Mouse (Mus musculus): Measurements from ENCODE around the gene BC107364. TPM values are rescaled to one million over a fixed set of nuclear protein-coding genes. Genes with fewer than 3 reads are reported as not detected.

The BC107364 gene
- total and polyA plus RNA-seq, 3 experiments = 0.17 TPM; not detected in 2

GRCm38 (mm10) chr3:96401832-96402501 is 50.1 kb downstream of the BC107364 start:
- Histone ChIP-seq H3K27ac (ENCODE audit: control insufficient read depth, low read depth, low read length) (0 out of 2 replicates have a peak overlapping the region, but pooled peaks have one; percentile 5), H3K79me2 (ENCODE audit: control insufficient read depth, insufficient read depth, low read length, poor library complexity) (no peaks in the 10 kb centered on the region), H3K9ac (ENCODE audit: control insufficient read depth, low read depth, low read length, poor library complexity, severe bottlenecking) (peak overlapping the region; percentile 62), H3K27me3 (ENCODE audit: control insufficient read depth in 1 of 2, insufficient read depth in 2 of 2, low read length in 2 of 2) (no peaks in the 10 kb centered on the region), H3K36me3 (ENCODE audit: control insufficient read depth in 1 of 2, insufficient read depth in 2 of 2, low read length in 2 of 2) (peaks cover 0 to 23% of the 10 kb centered on the region in 2 experiments; a peak in 2 of 4 replicates), H3K9me3 (replicated peaks; ENCODE audit: insufficient read depth, low read length) (no peaks in the 10 kb centered on the region), H3K4me1 (ENCODE audit: control insufficient read depth in 1 of 2, insufficient read depth in 2 of 2, low read length in 2 of 2) (peaks cover 2 to 18% of the 10 kb centered on the region in 2 experiments; a peak in 3 of 4 replicates), H3K4me3 (ENCODE audit: control insufficient read depth in 1 of 2, insufficient read depth in 1 of 2, low read depth in 2 of 2, low read length in 2 of 2) (peak overlapping the region; percentile 53 to 73)
- peak; percentile 98 for DNase-seq (ENCODE audit: low read depth, low spot score)
- TF ChIP-seq USF2 (IDR thresholded peaks at IDR 0.05; ENCODE audit: borderline replicate concordance in 1 of 2, insufficient read depth in 1 of 2, low read depth in 1 of 2, low read length in 2 of 2) = no peak
- peak in 1 of 2 experiments; percentile 23; a peak in 1 of 4 replicates for TF ChIP-seq POLR2A (IDR thresholded peaks at IDR 0.05; ENCODE audit: control insufficient read depth in 1 of 2, insufficient read depth in 1 of 2, low read depth in 1 of 2, low read length in 2 of 2, poor library complexity in 1 of 2)
- peak in 2 of 3 experiments; percentile 53 to 59; a peak in 3 of 6 replicates for TF ChIP-seq CTCF (IDR thresholded peaks at IDR 0.05 in 2 of 3, conservative IDR thresholded peaks at IDR 0.05 in 1 of 3; ENCODE audit: control insufficient read depth in 1 of 3, insufficient read depth in 1 of 3, low read depth in 2 of 3, low read length in 3 of 3, poor library complexity in 1 of 3, severe bottlenecking in 1 of 3)
- TF ChIP-seq TBP (IDR thresholded peaks at IDR 0.05; ENCODE audit: low read depth, low read length) = peak; percentile 100
- no peak for TF ChIP-seq USF1 (IDR thresholded peaks at IDR 0.05; ENCODE audit: low read depth, low read length)

- H3K79me2 ChIP-seq (ENCODE audit: control insufficient read depth, insufficient read depth, low read length, poor library complexity) = no peaks in the 10 kb centered on the region
- peak overlapping the region; percentile 62 for H3K9ac ChIP-seq (ENCODE audit: control insufficient read depth, low read depth, low read length, poor library complexity, severe bottlenecking)
- no peaks in the 10 kb centered on the region for H3K9me3 ChIP-seq (replicated peaks; ENCODE audit: insufficient read depth, low read length)
- no peak for TF ChIP-seq MYB (IDR thresholded peaks at IDR 0.05; ENCODE audit: low read depth, low read length)
- no peak for TF ChIP-seq ELF1 (IDR thresholded peaks at IDR 0.05; ENCODE audit: low read depth, low read length)
- TF ChIP-seq POLR2AphosphoS5 (IDR thresholded peaks at IDR 0.05; ENCODE audit: borderline replicate concordance, low read depth, low read length) = no peak
- no peak for TF ChIP-seq RCOR1 (IDR thresholded peaks at IDR 0.05; ENCODE audit: low read depth, low read length)
- TF ChIP-seq EP300 (IDR thresholded peaks at IDR 0.05; ENCODE audit: low read depth in 1 of 2, low read length in 2 of 2) = no peak
- no peak for TF ChIP-seq ZC3H11A (IDR thresholded peaks at IDR 0.05; ENCODE audit: low read depth, low read length)
- TF ChIP-seq GABPA (IDR thresholded peaks at IDR 0.05; ENCODE audit: low read depth, low read length) = no peak
- TF ChIP-seq SMC3 (IDR thresholded peaks at IDR 0.05; ENCODE audit: low read depth, low read length) = no peak
- no peak for TF ChIP-seq NELFE (IDR thresholded peaks at IDR 0.05; ENCODE audit: low read depth, low read length)
- TF ChIP-seq KAT2A (conservative IDR thresholded peaks at IDR 0.05; ENCODE audit: low read depth, low read length) = no peak
- TF ChIP-seq CTCF (IDR thresholded peaks at IDR 0.05 in 2 of 3, conservative IDR thresholded peaks at IDR 0.05 in 1 of 3; ENCODE audit: control insufficient read depth in 1 of 3, insufficient read depth in 1 of 3, low read depth in 2 of 3, low read length in 3 of 3, poor library complexity in 1 of 3, severe bottlenecking in 1 of 3) = no peak
- TF ChIP-seq USF2 (IDR thresholded peaks at IDR 0.05; ENCODE audit: borderline replicate concordance in 1 of 2, insufficient read depth in 1 of 2, low read depth in 1 of 2, low read length in 2 of 2) = no peak
- TF ChIP-seq POLR2AphosphoS2 (IDR thresholded peaks at IDR 0.05; ENCODE audit: low read length) = no peak
- no peak for TF ChIP-seq MAZ (IDR thresholded peaks at IDR 0.05; ENCODE audit: low read depth, low read length)
- no peak for TF ChIP-seq USF1 (IDR thresholded peaks at IDR 0.05; ENCODE audit: low read depth, low read length)
- no peak for TF ChIP-seq ZKSCAN1 (IDR thresholded peaks at IDR 0.05; ENCODE audit: low read depth, low read length)
- TF ChIP-seq ZNF384 (IDR thresholded peaks at IDR 0.05; ENCODE audit: low read depth, low read length) = no peak
- no peak for TF ChIP-seq POLR2A (IDR thresholded peaks at IDR 0.05; ENCODE audit: control insufficient read depth in 1 of 2, insufficient read depth in 1 of 2, low read depth in 1 of 2, low read length in 2 of 2, poor library complexity in 1 of 2)
- peak overlapping the region; percentile 53 to 73 for H3K4me3 ChIP-seq (ENCODE audit: control insufficient read depth in 1 of 2, insufficient read depth in 1 of 2, low read depth in 2 of 2, low read length in 2 of 2)
- H3K4me1 ChIP-seq (ENCODE audit: control insufficient read depth in 1 of 2, insufficient read depth in 2 of 2, low read length in 2 of 2) = peaks cover 2 to 18% of the 10 kb centered on the region in 2 experiments; a peak in 3 of 4 replicates
- peaks cover 0 to 23% of the 10 kb centered on the region in 2 experiments; a peak in 2 of 4 replicates for H3K36me3 ChIP-seq (ENCODE audit: control insufficient read depth in 1 of 2, insufficient read depth in 2 of 2, low read length in 2 of 2)
- peak; percentile 90 for DNase-seq (ENCODE audit: low read depth, low spot score)
- no peaks in the 10 kb centered on the region for H3K27me3 ChIP-seq (ENCODE audit: control insufficient read depth in 1 of 2, insufficient read depth in 2 of 2, low read length in 2 of 2)
- no peak overlapping the region for H3K27ac ChIP-seq (ENCODE audit: control insufficient read depth, low read depth, low read length)
These were observed 50.7 kb downstream of the BC107364 start for GRCm38 (mm10) chr3:96401474-96401831.

Measured in MEL (cell line).